Mouse (Mus musculus) gastrocnemius, adult 8-10 months (tissue): ENCODE results near the gene Phf2. TPM values are rescaled to one million over a fixed set of nuclear protein-coding genes. Genes with fewer than 3 reads are reported as not detected.

ENCODE experiments used
- total RNA-seq, 4 experiments: library from RNA; stranded (reverse); gene quantifications; 2 replicates each; pipeline ENCODE4 v1.2.4; 2022

The Phf2 gene
- total RNA-seq, 4 experiments from 2014 or later, result 32.5 to 39.7 (median 36.2) TPM

Other genes starting within 250 kb of the Phf2 start
- gene Ptpdc1, start 245.5 kb downstream of the Phf2 start, total RNA-seq, result 1 to 10 TPM; 2.6 to 3.4 (median 3.0) TPM
- not detected for gene Barx1, start 208.1 kb downstream of the Phf2 start, total RNA-seq
- 100 to 1,000 TPM; 110 to 144 (median 118) TPM for gene Fam120a, start 96.9 kb upstream of the Phf2 start, total RNA-seq